Mouse (Mus musculus) hindbrain, embryonic 16.5 days (tissue): Measurements from ENCODE around the gene Tmem53. TPM values are rescaled to one million over a fixed set of nuclear protein-coding genes. Genes with fewer than 3 reads are reported as not detected.

Source experiments
- ATAC-seq: fragments of 200-750 bp; cut with Nextera tagmentation; 2 replicates; pipeline ENCODE4 v1.8.0; 2017; ENCODE audit warnings: moderate TSS enrichment, moderate library complexity
- H3K27ac ChIP-seq: fragments of 300-500 bp; sonication (generic); 2 replicates; pipeline ENCODE4 v1.5.1; 2014; ENCODE audit warnings: low read depth, mild to moderate bottlenecking, control low read depth, low read length, moderate library complexity
- H3K27me3 ChIP-seq: fragments of 300-500 bp; sonication (generic); replicated peaks from 2 replicates; pipeline ENCODE4 v1.6.1; 2014; ENCODE audit warnings: low read length; ENCODE audit not compliant: control insufficient read depth, insufficient read depth
- H3K36me3 ChIP-seq: fragments of 300-500 bp; sonication (generic); 2 replicates; pipeline ENCODE4 v1.6.1; 2014; ENCODE audit warnings: mild to moderate bottlenecking, low read length, moderate library complexity, mixed read lengths; ENCODE audit not compliant: control insufficient read depth, insufficient read depth
- H3K4me1 ChIP-seq: fragments of 300-500 bp; sonication (generic); 2 replicates; pipeline ENCODE4 v1.6.1; 2014; ENCODE audit warnings: low read depth, low read length; ENCODE audit not compliant: control insufficient read depth, insufficient read depth
- H3K4me2 ChIP-seq: fragments of 300-500 bp; sonication (generic); 2 replicates; pipeline ENCODE4 v1.6.1; 2014; ENCODE audit warnings: mild to moderate bottlenecking, low read length, control low read depth, moderate library complexity
- H3K4me3 ChIP-seq: fragments of 300-500 bp; sonication (generic); 2 replicates; pipeline ENCODE4 v1.5.1; 2014; ENCODE audit warnings: mild to moderate bottlenecking, low read length, control low read depth, moderate library complexity
- H3K9ac ChIP-seq: fragments of 300-500 bp; sonication (generic); 2 replicates; pipeline ENCODE4 v1.6.1; 2014; ENCODE audit warnings: low read depth, mild to moderate bottlenecking, control low read depth, low read length, moderate library complexity
- H3K9me3 ChIP-seq: fragments of 300-500 bp; sonication (generic); 2 replicates; pipeline ENCODE4 v1.6.1; 2014; ENCODE audit warnings: mild to moderate bottlenecking, low read length, moderate library complexity; ENCODE audit not compliant: control insufficient read depth
- WGBS: fragments of 180-500 bp; shearing (Covaris S2); extraction: QIAGEN DNeasy Blood & Tissue Kit; methylation state at CpG from one replicate; pipeline ENCODE4 v1.1.7; 2014; 5-methylcytosine and 5-hydroxymethylcytosine counted together
- polyA plus RNA-seq: library from polyadenylated mRNA; unstranded; fragments of >200 nt; fragmentation: Nextera tagmentation; extraction: Ambion mirVana; gene quantifications from 2 replicates; pipeline ENCODE4 v1.2.1, GENCODE M21; 2015

Gene Tmem53
- polyA plus RNA-seq, 1 experiment from 2014 or later: 10.3 TPM

GRCm38 (mm10) chr4:117284363-117284762 is 32.6 kb downstream of the Tmem53 start:
- no peak overlapping the region for H3K4me3 ChIP-seq
- H3K27me3 ChIP-seq: no peaks in the 10 kb centered on the region
- no peak for ATAC-seq
- H3K4me2 ChIP-seq: no peak overlapping the region
- peaks cover 13% of the 10 kb centered on the region; the same call in 1 of the 2 replicates for H3K36me3 ChIP-seq
- H3K9ac ChIP-seq: 0 out of 2 replicates have a peak overlapping the region, but pooled peaks have one; percentile 24
- peaks cover 30% of the 10 kb centered on the region for H3K4me1 ChIP-seq
- H3K9me3 ChIP-seq: no peaks in the 10 kb centered on the region
- WGBS: 32% methylated on average over 4 of the region's 4 CpGs
- H3K27ac ChIP-seq: peak overlapping the region; percentile 31; the same call in 1 of the 2 replicates

GRCm38 (mm10) chr4:117288277-117288926 is 36.7 kb downstream of the Tmem53 start:
- H3K4me2 ChIP-seq: peak overlapping the region; percentile 77
- no peaks in the 10 kb centered on the region for H3K27me3 ChIP-seq
- no peaks in the 10 kb centered on the region for H3K9me3 ChIP-seq
- peaks cover 27% of the 10 kb centered on the region for H3K4me1 ChIP-seq
- peaks cover 10% of the 10 kb centered on the region; the same call in 1 of the 2 replicates for H3K36me3 ChIP-seq
- H3K4me3 ChIP-seq: peak overlapping the region; percentile 66
- H3K9ac ChIP-seq: peak overlapping the region; percentile 75
- WGBS: 19% methylated on average over 25 of the region's 25 CpGs
- peak overlapping the region; percentile 88 for H3K27ac ChIP-seq
- 0 out of 2 replicates have a peak, but pooled peaks have one; percentile 31 for ATAC-seq

- WGBS: under 1% methylated on average over 51 of the region's 80 CpGs
- peaks cover 20% of the 10 kb centered on the region for H3K4me1 ChIP-seq
These were observed 37.4 kb downstream of the Tmem53 start for GRCm38 (mm10) chr4:117288927-117289801.

GRCm38 (mm10) chr4:117291696-117292095 is 39.9 kb downstream of the Tmem53 start:
- no peaks in the 10 kb centered on the region for H3K36me3 ChIP-seq
- no peak overlapping the region for H3K4me3 ChIP-seq
- H3K27me3 ChIP-seq: no peaks in the 10 kb centered on the region
- no peaks in the 10 kb centered on the region for H3K9me3 ChIP-seq
- no peak for ATAC-seq
- no peak overlapping the region for H3K27ac ChIP-seq
- no peak overlapping the region for H3K9ac ChIP-seq
- peaks cover 14% of the 10 kb centered on the region for H3K4me1 ChIP-seq
- no peak overlapping the region for H3K4me2 ChIP-seq
- WGBS: 87% methylated on average over 2 of the region's 2 CpGs

More at GRCm38 (mm10) chr4:117288927-117289801, 37.4 kb downstream of the Tmem53 start:
- Histone ChIP-seq H3K4me3 (peak overlapping the region; percentile 66), H3K9me3 (no peaks in the 10 kb centered on the region), H3K27me3 (no peaks in the 10 kb centered on the region), H3K27ac (peak overlapping the region; percentile 88), H3K36me3 (peaks cover 10% of the 10 kb centered on the region; the same call in 1 of the 2 replicates), H3K9ac (peak overlapping the region; percentile 75), H3K4me2 (peak overlapping the region; percentile 77)
- ATAC-seq: peak; percentile 84

- Histone ChIP-seq H3K27ac (peak overlapping the region; percentile 26; the same call in 1 of the 2 replicates), H3K4me3 (no peak overlapping the region), H3K36me3 (no peaks in the 10 kb centered on the region), H3K4me2 (no peak overlapping the region), H3K9me3 (no peaks in the 10 kb centered on the region), H3K9ac (no peak overlapping the region), H3K27me3 (no peaks in the 10 kb centered on the region), H3K4me1 (no peaks in the 10 kb centered on the region)
- peak; percentile 60; the same call in 1 of the 2 replicates for ATAC-seq
- 58% methylated on average over 19 of the region's 19 CpGs for WGBS
These were observed 45.3 kb downstream of the Tmem53 start for GRCm38 (mm10) chr4:117296849-117297593.

GRCm38 (mm10) chr4:117297819-117298218 is 46.1 kb downstream of the Tmem53 start:
- WGBS: 69% methylated on average over 9 of the region's 9 CpGs

GRCm38 (mm10) chr4:117299921-117300320 is 48.2 kb downstream of the Tmem53 start:
- Histone ChIP-seq H3K27me3 (peaks cover 17% of the 10 kb centered on the region), H3K36me3 (no peaks in the 10 kb centered on the region), H3K4me2 (no peak overlapping the region), H3K4me3 (no peak overlapping the region), H3K9ac (no peak overlapping the region), H3K9me3 (no peaks in the 10 kb centered on the region), H3K4me1 (peaks cover 15% of the 10 kb centered on the region), H3K27ac (no peak overlapping the region)
- 68% methylated on average over 10 of the region's 10 CpGs for WGBS
- ATAC-seq: no peak

More at GRCm38 (mm10) chr4:117297819-117298218, 46.1 kb downstream of the Tmem53 start:
- Histone ChIP-seq H3K4me3 (no peak overlapping the region), H3K9ac (no peak overlapping the region), H3K4me1 (peaks cover 3% of the 10 kb centered on the region; the same call in 1 of the 2 replicates), H3K27ac (no peak overlapping the region), H3K9me3 (no peaks in the 10 kb centered on the region), H3K27me3 (peaks cover 5% of the 10 kb centered on the region), H3K36me3 (no peaks in the 10 kb centered on the region), H3K4me2 (no peak overlapping the region)
- ATAC-seq: no peak

GRCm38 (mm10) chr4:117302027-117302806 is 50.5 kb downstream of the Tmem53 start:
- Histone ChIP-seq H3K36me3 (no peaks in the 10 kb centered on the region), H3K4me1 (peaks cover 15% of the 10 kb centered on the region), H3K9ac (no peak overlapping the region), H3K9me3 (no peaks in the 10 kb centered on the region), H3K4me2 (no peak overlapping the region), H3K4me3 (no peak overlapping the region), H3K27me3 (peaks cover 25% of the 10 kb centered on the region), H3K27ac (no peak overlapping the region)
- WGBS: 39% methylated on average over 14 of the region's 14 CpGs
- no peak for ATAC-seq
